Mouse (Mus musculus): Measurements from ENCODE around the gene Frem1.

Frem1 gene

DNA sequence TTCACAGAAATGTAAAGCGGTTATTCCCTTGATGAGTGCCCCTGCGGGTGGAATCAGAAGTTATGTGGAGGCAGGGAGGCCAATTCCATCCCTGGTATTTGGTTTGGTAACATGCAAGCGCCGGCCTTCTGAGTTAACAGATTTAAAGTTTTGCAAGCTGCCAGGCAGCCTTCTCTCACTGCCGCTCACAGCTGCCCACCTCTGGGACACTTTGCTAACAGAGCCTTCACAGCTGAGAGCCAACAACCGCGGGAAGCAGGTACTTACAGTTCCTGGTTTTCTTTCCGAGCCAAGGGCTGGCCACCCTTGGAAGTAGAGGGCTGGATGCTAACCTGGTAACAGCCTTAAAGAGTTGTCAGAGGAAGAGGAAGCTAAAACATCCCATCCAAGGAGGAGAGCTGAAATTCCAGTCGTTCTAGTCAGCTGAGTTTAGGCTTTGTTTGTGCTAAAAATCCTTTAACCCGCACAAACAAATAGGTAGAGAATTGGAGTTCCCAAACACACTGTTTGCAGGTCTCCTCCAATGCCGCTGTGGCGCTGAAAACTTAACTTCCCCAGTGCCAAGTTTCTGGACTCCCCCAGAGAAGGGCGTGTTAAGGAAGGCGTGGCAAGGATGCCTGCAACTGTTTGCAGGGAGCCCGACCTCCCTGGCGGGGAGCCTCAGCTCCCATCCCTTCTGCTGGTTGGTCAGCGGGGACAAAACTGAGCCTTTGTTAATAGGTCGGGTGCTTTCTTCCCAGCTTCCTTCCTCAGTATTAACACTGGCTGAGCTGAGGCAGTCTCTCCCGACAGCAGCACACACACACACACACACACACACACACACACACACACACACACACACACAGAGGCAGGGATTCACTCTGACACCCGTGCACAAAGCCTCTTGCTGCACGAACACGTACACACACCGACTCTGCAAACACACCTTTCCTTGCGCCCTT is at the start of gene Frem1:
Gene Frem1 (minus strand): TSS at position 706 of the 944 bp plus-strand sequence.
- peak; percentile 80 for DNase-seq

- no peak for DNase-seq
Measured at GRCm38 (mm10) chr4:83099025-83099424, 46.9 kb upstream of the Frem1 start.

DNA sequence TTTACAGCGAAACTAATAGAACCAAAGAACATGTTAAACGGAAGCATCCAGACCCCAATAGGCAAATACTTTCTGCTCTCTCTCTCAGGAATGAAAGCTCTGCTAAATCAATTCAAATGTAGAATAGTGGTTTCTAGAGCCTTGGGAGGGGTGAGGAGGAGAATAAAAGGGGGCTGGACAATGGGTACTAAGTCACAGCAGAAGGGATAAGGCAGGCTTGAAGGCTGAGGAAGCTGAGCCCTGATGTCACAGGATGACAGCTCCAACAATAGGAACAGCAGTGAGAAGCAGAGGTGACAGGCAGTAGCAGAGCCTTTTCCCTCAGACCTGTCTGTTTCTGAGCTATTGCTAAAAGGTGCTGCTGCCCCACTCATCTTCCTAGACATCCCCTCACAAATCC is 41.8 kb upstream of the Frem1 start:
- DNase-seq: no peak

DNA sequence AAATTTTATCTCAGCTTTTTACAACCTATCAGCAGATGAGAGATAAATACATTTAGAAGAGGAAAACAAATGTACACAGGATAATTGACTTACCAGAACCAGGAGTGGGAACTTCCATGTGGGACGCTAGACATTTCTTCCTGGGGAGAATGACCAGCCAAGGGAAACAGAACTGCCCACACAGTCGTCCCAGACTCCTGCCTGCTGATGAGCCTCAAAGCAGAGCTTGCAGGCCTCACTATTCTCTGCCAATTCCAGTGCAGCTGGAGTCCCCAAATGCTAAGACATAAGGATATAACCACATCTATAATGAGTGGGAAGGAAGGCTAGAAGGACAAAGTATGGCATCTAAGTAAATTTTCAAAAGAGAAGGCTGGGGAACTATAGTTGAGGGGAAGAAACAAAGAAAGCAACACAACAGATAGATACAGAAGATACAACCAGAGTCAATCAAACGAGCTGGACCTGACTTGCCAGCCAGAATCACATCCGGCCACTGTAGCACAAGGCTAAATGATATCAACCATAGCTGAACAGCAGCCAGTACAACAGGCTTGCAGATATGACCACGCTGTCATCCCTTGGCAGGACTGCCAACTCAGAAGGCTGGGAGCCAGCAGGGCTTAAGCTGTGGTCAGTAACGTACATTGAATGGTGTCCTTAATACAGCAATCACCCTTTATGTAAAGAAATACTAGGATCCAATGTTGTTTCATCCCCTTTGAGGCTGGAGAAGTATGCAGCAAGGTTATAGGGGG is 38.7 kb upstream of the Frem1 start:
- no peak for DNase-seq

DNA sequence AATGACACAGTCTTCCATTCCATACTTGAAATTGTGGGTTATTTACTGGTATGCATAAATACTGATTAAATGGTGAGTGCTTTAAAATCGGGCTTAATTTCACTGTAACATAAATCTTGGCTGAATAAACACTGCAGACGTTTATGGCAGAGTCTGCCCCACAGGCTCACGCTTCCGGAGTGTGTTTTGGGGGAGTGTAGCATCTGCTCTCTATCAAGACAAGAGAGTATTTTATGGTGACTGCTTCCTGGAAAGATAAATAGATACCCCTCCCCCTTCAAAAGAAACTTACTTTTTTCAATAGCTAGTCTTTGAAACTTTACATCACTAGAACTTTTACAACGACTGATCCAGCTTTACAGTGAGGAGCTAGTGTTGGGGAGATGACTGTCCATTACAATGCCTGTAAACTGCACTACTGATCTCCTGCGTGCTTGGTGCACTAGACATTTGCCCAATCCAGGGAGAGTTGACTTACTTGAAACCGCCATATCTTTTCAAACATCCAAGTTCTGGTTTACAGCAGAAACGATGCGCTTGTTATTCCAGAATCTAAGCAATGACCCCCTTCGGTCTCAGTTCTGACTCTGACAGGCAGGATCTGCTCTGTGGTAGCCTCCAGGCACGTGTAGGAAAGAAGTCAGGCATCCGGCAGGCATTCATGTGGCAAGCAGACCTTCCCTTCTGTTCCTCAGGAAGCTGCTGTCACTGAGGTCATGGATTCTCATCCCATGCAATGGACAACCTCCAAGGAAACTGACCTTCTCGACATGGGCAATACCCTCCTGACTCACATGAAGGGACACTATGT is 28.4 kb upstream of the Frem1 start:
- DNase-seq: peak; percentile 49

DNA sequence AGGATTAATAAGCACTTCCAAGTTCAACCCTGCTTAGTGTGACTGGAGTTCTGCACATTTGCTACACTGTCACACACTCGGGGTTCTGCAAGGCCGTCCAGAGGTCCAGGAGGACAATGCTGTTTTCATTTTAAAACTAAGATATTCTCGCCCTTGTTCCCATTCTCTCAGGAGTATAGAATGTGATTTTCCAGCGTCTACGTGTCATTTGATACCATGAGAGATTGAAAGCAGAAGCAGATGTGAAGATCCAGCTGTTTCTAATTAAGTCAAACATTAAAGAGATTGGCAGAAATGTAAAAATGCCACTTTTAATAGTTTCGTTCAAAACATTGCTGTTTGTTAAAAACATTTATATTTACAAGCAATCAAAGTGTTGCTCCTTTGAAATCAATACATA is 12.1 kb upstream of the Frem1 start:
- no peak for DNase-seq

DNA sequence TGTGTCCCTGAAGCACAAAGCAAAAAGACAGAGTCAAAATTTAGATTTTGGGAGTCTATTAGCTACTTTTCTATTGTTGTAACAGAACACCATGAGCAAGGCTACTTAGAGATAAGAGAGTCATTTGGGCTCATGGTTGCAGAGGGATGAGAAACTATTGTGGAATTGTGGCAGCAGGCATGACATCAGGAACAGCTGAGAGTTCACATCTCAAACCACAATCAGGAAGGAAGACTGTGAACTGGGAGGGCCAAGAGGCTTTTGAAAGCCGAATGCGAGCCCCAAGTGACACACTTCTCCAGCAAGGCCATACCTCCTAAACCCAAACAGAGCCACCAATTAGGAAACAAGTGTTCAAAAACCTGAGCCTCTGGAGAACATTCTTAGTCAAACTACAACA is 9.4 kb upstream of the Frem1 start:
- DNase-seq: no peak

- no peak for DNase-seq
Measured at GRCm38 (mm10) chr4:83058617-83059016, 6.5 kb upstream of the Frem1 start.

DNA sequence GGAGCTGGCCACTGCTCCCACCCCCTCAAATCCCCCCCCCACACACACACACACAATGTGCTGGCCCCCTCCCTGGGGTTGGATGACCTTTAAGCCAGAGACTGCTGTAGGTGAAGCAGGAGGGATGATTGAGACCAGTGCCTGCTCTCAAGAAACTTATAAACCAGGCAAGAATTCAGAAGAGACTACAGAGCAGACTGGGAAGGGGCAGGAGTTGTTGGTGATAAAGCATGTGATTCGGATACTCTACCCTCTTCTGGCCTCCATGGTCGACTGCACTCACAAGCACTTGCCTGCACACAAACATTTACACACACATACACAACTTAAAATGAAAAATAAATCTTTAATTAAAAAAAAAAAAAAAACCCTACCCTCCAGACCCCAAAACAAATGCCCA is 6.0 kb upstream of the Frem1 start:
- no peak for DNase-seq

GRCm38 (mm10) chr4:83056496-83056895 is 4.4 kb upstream of the Frem1 start:
- DNase-seq: no peak

DNA sequence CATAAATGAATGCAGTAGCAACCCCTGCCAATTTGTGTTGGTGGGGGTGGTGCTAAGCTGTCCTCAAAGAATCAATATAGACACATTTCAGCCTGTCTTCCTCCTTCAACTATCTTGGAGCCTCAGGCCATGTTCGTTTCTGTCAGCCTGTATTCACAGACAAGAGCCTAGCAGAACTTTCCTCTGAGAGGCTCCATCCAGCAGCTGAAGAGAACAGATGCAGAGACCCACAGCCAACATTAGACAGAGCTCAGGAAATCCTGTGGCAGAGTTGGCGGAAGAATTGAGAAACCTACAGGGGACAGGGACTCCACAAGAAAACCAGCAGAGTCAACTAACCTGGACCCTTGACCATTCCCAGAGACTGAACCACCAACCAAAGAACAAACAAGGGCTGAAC is 3.3 kb upstream of the Frem1 start:
- DNase-seq: no peak

- no peak for DNase-seq
Measured at GRCm38 (mm10) chr4:83053206-83053605, 1.1 kb upstream of the Frem1 start.

DNA sequence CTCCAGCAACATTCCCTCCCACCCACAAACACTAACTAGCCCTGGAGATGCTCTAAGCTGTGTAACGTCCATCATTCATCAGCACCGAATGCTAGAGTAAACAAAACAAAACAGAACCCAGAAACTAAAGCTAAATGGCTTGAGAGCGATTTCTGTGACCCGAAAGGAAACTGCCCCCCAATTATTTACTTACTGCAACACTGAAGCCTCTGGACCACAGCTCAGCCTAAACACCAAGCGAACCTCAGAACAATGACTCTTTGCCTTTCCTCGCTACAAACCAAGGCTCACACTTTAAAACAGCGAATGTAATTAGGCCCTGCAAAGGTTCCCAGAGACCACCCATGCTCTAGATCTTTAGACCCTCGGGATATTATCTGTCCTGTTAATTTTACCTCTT is 963 bp downstream of the Frem1 start:
- DNase-seq: no peak

DNA sequence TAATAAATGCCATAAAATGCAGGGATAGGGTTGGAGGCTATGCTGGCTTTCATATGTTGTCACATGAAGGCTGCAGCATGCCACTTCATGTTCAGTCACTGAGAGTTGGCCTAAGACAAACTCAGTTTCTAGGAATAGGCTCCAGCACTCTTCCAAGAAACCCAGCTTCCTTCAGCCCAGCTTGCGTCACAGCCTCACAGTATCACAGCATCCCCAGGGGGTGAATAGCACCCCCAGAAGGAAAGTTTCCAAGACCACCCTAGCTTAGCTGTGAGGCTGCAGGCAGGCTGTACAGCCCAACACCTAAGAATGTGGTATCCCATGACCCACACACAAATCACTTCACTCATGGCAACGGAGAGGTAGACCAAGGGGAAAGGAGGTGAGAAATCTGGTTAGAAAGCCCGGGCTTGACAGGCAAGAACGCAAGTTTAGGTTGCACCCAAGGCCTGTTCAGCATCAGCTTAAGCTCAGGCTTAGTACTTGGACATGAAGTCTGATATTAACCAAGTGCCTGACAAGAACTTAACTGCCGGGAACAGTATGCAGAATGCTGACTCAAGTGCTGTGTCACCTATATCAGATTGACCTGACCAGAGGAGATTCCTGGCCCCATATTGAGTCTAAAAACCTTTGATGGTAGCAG is 1.9 kb downstream of the Frem1 start:
- DNase-seq: peak; percentile 30

- no peak for DNase-seq
Measured at GRCm38 (mm10) chr4:83049288-83049687, 2.9 kb downstream of the Frem1 start.

- no peak for DNase-seq
Measured at GRCm38 (mm10) chr4:83048561-83048960, 3.6 kb downstream of the Frem1 start.

DNA sequence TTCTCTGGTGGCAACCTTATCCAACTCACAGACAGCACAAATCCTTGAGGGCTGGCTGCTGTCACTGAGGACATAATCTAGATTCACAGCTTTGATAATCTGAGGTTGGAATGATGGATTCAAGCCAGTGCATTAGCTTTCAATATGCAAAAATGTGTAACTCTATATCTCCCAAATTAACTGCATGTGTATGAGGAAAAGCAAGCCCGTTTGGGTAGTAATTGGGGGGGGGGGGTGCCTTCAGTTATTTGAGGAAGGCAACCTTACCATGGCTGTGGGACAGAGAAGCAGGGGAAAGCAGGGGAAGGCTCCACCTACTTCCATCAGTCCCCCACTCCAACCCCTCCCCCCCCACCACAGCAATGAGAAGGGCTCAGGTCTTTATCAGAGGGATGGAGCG is 5.3 kb downstream of the Frem1 start:
- DNase-seq: no peak

DNA sequence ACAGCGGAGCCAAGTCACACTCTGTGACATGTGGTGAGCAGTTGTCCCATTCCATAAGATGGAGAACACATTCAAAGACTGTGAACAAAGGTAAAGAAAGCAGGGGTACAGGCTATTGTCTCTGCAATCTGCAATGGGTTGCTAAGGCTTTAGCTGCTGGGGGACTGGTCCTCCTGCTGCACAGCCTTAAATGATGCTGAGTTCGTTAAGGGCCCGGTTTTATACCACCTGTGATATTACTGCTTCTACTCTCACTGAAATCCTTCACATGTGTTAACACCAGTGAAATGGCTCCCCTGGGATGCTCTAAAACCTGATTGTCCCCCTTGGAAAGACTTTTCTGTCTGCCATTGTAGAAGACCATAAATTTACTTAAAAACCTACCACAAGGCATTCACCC is 6.1 kb downstream of the Frem1 start:
- no peak for DNase-seq

DNA sequence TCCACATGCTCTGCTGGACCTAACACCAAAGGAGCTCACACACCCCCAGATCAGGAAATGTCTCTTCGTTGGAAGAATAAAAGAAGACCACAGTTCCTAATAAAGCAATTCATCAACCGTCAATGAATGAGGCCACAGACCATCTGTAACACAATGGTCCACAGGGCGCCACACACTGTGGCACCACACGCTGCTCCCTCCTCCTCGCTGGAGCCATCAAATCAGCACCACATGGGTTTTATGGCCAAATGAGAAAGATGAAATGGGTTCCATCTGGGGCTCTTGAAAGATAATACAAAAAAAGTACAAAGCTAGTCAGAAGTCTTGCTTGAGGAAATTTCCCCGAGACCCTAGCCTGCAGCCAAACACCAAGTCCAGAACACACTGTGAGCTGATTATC is 6.9 kb downstream of the Frem1 start:
- no peak for DNase-seq

DNA sequence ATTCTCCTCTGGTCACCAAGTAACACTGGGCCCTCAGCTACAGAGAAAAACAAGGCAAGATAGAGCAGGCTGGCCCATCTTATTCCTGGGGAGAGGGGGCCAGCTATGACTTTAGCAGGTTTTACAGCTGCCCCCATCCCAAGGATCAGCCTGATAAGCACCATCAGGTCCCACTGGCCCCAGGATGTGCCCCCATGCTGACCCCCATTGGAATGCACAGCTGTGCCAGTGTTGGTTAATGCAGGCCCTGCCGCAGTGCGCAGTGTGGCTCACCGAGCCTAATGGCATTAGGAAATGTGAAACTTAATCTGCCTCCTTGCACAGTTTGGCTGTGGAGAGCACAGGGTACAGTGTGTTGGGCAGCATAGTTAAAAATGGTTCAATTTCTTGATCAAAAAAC is 11.4 kb downstream of the Frem1 start:
- DNase-seq: no peak

DNA sequence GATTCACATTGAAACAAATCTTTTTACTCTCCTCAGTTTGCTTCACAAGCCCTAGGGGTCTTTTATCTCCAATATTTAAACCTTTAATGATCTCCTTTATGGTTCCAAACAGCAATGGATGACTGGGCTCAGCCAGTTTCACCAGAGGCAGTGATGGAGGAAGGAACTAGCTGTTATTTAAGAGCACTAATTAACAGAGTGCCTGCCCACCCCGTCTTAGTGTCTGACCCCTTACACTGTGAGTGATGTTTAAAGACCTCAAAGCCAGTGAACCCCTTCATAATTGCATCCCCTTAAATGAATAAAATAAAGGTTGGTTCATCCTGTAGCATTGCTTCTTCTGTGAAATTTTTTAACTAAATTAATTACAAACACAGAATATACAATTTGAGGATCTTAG is 19.4 kb downstream of the Frem1 start:
- DNase-seq: no peak

GRCm38 (mm10) chr4:83031591-83031990 is 20.5 kb downstream of the Frem1 start:
- DNase-seq: no peak

DNA sequence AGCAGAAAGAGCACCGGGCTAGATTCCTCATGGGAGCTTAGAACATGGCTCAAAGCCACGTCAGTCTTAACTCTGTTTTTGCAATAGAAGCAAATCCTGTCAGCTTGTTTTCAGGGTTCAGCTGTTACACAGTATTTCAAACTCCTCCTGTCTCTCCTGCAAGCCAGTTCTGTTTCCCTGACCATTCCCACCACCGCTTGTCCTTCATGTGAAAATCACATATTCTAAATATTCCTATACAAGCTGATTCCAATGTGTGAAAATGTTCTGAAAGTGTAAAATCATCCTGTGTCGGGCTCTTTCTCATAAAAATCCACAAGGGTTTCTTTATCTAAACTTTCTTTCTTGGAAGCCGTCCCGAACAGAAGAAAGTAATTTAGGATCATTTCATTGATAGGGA is 22.0 kb downstream of the Frem1 start:
- DNase-seq: no peak

Measured in kidney, postnatal 14 days (tissue).